Mouse (Mus musculus) thymus, postnatal 4 days (tissue): ENCODE measurements around the gene Mypn.

ENCODE experiments used
- DNase-seq: peaks from one replicate; pipeline ENCODE4 v3.0.0; 2021

The Mypn gene

GRCm38 (mm10) chr10:63098191-63098590 is 105.6 kb downstream of the Mypn start:
- no peak for DNase-seq

- DNase-seq, result no peak
Measured at GRCm38 (mm10) chr10:63096757-63097156, 107.0 kb downstream of the Mypn start.

DNA sequence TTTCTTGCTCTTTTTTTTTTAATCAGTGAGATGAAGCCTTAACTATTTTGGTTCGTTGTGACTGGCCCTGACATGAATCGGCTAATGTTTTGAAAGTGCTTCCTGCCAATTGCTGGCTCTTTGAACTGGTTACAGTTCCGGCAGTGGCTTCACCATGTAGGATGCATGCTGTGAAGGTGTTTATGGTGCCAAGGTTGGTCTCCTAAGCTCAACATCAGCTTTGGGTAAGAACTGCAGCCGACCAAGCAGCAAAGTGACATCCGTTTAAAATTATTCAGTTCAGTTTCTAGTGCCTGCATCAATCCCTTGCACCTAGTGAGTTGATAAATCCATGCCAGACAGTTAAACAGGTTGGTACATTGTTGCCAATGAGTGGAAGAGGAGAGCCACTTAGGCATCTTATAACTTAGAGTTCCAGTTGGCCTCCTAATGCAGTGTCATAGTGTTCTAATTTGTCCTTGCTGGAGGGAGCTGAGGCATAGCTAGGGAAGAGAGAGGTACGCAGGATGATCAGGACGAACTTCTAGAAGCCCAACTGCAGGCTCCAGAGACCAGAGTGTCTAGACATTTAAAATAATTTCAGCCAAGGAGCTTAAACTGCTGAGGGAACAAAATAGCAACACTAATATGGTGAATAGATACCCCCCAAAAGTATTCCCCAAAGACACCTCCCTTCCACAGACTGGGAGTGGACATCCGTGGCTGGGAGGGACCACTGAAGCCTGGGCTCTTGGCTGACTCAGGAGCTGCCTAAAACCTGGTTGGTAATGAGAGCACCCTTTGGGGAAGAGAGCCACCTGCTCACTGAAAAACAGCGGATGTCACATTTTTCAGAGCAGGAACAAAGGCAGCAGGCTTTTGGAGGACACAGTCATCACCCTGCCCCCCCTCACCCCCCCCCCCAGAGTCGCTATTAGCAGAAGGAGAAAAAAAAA is 110.9 kb downstream of the Mypn start:
- DNase-seq, result peak; percentile 19

DNA sequence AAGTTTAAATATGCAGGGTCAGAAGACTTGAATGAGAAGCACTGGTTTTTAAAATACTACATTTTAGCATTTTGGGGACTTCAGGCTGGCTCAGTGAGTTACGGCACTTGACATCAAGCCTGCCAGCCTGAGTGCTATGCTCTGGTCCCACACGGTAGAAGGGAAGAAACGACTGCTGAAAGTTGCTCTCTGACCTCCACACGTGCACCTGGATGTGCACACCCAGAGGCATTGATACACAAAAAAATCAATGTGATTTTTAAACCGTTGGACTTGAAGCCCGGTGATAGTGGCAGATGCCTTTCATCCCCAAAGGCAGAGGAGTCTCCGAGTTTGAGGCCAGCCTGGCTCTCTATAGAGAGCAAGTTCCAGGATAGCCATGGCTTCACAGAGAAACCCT is 111.8 kb downstream of the Mypn start:
- DNase-seq, result no peak

GRCm38 (mm10) chr10:63089758-63090571 is 113.8 kb downstream of the Mypn start:
- peak; percentile 33 for DNase-seq

DNA sequence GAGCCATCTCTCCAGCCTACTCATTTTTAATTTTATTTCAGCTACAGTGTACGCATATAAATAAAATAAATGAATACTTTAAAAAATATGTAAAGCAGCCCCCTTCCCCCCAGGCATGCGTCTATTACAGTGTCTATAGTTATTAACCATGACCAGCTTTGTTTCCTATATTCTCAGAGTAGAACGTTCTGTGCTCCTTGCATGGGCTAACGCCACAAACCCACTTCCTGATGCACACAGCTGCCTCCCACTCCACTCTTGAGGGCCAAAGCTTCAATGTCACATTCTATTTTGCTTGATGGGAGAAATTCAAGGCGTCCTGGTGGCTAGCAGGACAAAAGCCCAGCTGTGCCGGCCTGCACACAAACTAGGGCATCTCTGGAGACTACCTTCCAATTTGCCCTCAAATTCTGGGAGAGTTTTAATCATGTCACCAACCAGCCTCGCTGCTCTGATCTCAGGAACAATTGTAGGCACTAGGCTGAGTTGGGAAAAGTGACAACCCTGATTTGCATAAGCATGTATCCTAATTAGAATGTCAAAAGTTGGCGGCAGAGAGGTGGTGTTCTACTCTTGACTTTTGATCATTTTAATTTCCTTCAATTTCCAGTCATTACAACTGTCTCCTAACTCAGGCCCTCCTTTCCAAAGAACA is 114.5 kb downstream of the Mypn start:
- peak; percentile 19 for DNase-seq

DNA sequence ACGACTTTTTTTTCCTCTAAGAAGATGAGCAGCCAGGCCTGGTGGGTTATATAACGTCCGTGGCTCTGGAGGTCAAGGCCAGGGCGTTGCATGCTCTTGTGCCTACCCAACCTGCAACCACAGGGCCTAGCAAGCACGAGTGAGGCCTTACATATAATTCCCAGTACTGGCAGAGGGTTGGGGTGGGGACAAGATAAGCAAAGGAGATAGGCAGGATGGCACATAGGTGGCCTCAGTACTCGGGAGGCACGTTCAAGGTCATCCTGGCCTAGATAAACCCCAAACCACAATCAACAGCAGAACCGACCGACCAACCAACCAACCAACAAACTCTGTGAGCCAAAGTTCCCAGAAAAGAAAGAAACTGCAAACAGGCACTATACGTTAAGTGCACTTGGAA is 117.4 kb downstream of the Mypn start:
- no peak for DNase-seq

DNA sequence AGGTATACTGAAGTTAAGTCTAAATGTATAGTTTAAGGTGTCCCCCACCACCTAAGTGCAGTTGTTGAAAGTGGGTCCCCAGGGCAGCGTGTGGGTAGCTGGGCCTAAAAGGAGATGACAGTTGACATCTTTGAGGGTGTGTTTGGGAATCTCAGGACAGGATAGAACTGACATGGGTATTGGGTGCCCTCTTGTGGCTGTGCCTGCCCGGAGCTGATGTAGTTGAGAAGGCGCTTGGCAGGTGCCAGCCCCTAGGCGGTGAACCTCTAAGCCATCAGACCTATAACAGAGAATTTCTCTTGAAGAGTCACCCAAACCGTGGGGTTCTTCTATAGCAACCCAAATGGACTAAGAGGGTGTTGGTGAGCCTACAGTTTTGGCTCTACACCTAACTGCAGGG is 137.8 kb downstream of the Mypn start:
- peak; percentile 86 for DNase-seq
